Mouse (Mus musculus) hindbrain, embryonic 11.5 days (tissue): Measurements from ENCODE around the gene Dazap2. TPM values are rescaled to one million over a fixed set of nuclear protein-coding genes. Genes with fewer than 3 reads are reported as not detected.

Source experiments
- ATAC-seq: fragments of 200-750 bp; cut with Nextera tagmentation; 2 replicates; pipeline ENCODE4 v1.8.0; 2017; ENCODE audit warnings: mild to moderate bottlenecking, moderate TSS enrichment, moderate library complexity; ENCODE audit not compliant: low FRiP score
- DNase-seq: peaks from one replicate; pipeline ENCODE4 v3.0.0-alpha.2; 2015; ENCODE audit warnings: low spot score
- H3K27ac ChIP-seq: fragments of 300-500 bp; sonication (generic); 2 replicates; pipeline ENCODE4 v1.5.1; 2014; ENCODE audit warnings: mild to moderate bottlenecking, low read depth, low read length
- H3K27me3 ChIP-seq: fragments of 300-500 bp; sonication (generic); 2 replicates; pipeline ENCODE4 v1.6.1; 2014; ENCODE audit warnings: mild to moderate bottlenecking, low read length, moderate library complexity, mixed read lengths; ENCODE audit not compliant: control insufficient read depth, insufficient read depth
- H3K36me3 ChIP-seq: fragments of 300-500 bp; sonication (generic); 2 replicates; pipeline ENCODE4 v1.6.1; 2014; ENCODE audit warnings: mild to moderate bottlenecking, low read length, moderate library complexity, mixed read lengths; ENCODE audit not compliant: control insufficient read depth, insufficient read depth
- H3K4me1 ChIP-seq: fragments of 300-500 bp; sonication (generic); replicated peaks from 2 replicates; pipeline ENCODE4 v1.6.1; 2014; ENCODE audit warnings: low read length, mixed read lengths; ENCODE audit not compliant: control insufficient read depth, insufficient read depth
- H3K4me2 ChIP-seq: fragments of 300-500 bp; sonication (generic); replicated peaks from 2 replicates; pipeline ENCODE4 v1.6.1; 2014; ENCODE audit warnings: mild to moderate bottlenecking, low read depth, low read length
- H3K4me3 ChIP-seq: fragments of 300-500 bp; sonication (generic); 2 replicates; pipeline ENCODE4 v1.5.1; 2014; ENCODE audit warnings: low read depth, low read length
- H3K9ac ChIP-seq: fragments of 300-500 bp; sonication (generic); 2 replicates; pipeline ENCODE4 v1.6.1; 2014; ENCODE audit warnings: low read depth, low read length
- H3K9me3 ChIP-seq: fragments of 300-500 bp; sonication (generic); 2 replicates; pipeline ENCODE4 v1.6.1; 2016; ENCODE audit warnings: low read length; ENCODE audit not compliant: control insufficient read depth
- WGBS: fragments of 180-500 bp; shearing (Covaris S2); extraction: QIAGEN DNeasy Blood & Tissue Kit; methylation state at CpG from one replicate; pipeline ENCODE4 v1.1.7; 2014; 5-methylcytosine and 5-hydroxymethylcytosine counted together
- polyA plus RNA-seq: library from polyadenylated mRNA; unstranded; fragments of >200 nt; fragmentation: Nextera tagmentation; extraction: Ambion mirVana; gene quantifications from 2 replicates; pipeline ENCODE4 v1.2.1, GENCODE M21; 2014

Gene Dazap2
- polyA plus RNA-seq, 1 experiment from 2014 or later = 256 TPM

- no peak overlapping the region for H3K4me2 ChIP-seq
- 0 out of 2 replicates have a peak, but pooled peaks cover 2% of the 10 kb centered on the region for H3K36me3 ChIP-seq
- H3K27ac ChIP-seq = no peak overlapping the region
- DNase-seq (no peak), ATAC-seq (no peak)
- no peaks in the 10 kb centered on the region for H3K4me1 ChIP-seq
- 94% methylated on average over 10 of the region's 10 CpGs for WGBS
- H3K9me3 ChIP-seq = no peaks in the 10 kb centered on the region
- no peak overlapping the region for H3K9ac ChIP-seq
- H3K4me3 ChIP-seq = no peak overlapping the region
- H3K27me3 ChIP-seq = no peaks in the 10 kb centered on the region
These were observed 35.0 kb upstream of the Dazap2 start for GRCm38 (mm10) chr15:100580108-100580507.

GRCm38 (mm10) chr15:100585931-100586330 lies 29.2 kb upstream of the Dazap2 start:
- ATAC-seq (no peak), DNase-seq (no peak)
- 92% methylated on average over 16 of the region's 16 CpGs for WGBS
- peaks cover 7% of the 10 kb centered on the region; the same call in 1 of the 2 replicates for H3K36me3 ChIP-seq
- no peak overlapping the region for H3K4me2 ChIP-seq
- no peak overlapping the region for H3K9ac ChIP-seq
- no peaks in the 10 kb centered on the region for H3K4me1 ChIP-seq
- H3K27me3 ChIP-seq = no peaks in the 10 kb centered on the region
- H3K9me3 ChIP-seq = no peaks in the 10 kb centered on the region
- H3K27ac ChIP-seq = no peak overlapping the region
- H3K4me3 ChIP-seq = no peak overlapping the region

GRCm38 (mm10) chr15:100587166-100587565 lies 28.0 kb upstream of the Dazap2 start:
- DNase-seq (no peak), ATAC-seq (no peak)
- no peak overlapping the region for H3K9ac ChIP-seq
- H3K27me3 ChIP-seq = no peaks in the 10 kb centered on the region
- H3K27ac ChIP-seq = no peak overlapping the region
- no peaks in the 10 kb centered on the region for H3K4me1 ChIP-seq
- no peak overlapping the region for H3K4me2 ChIP-seq
- no peaks in the 10 kb centered on the region for H3K9me3 ChIP-seq
- 81% methylated on average over 4 of the region's 4 CpGs for WGBS
- H3K36me3 ChIP-seq = peaks cover 7% of the 10 kb centered on the region; the same call in 1 of the 2 replicates
- H3K4me3 ChIP-seq = no peak overlapping the region

- ATAC-seq = no peak
- Histone ChIP-seq H3K4me3 (no peak overlapping the region), H3K36me3 (peaks cover 5% of the 10 kb centered on the region; the same call in 1 of the 2 replicates), H3K27me3 (no peaks in the 10 kb centered on the region), H3K9me3 (no peaks in the 10 kb centered on the region), H3K27ac (no peak overlapping the region), H3K4me1 (no peaks in the 10 kb centered on the region), H3K9ac (no peak overlapping the region), H3K4me2 (no peak overlapping the region)
- 76% methylated on average over 6 of the region's 6 CpGs for WGBS
- no peak for DNase-seq
These were observed 26.9 kb upstream of the Dazap2 start for GRCm38 (mm10) chr15:100588297-100588696.

DNA sequence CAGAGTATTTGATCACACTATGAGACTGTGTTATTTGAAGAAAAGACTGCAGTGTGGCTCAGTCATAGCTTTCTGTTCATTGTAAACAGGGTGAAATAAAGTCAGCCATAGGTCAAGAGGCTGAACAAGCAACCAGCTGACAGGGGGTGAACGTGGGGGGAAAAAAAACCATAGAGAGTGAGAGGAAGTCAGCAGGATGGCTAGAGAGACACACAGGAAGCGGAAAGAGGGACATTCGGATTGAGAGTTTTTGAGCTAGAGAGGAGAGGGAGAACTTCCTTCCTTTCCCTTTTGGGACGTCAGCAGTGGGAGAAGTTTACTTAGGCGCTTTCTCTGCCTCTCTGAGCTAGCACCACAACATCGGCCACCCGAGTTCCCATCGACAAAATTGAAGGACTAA lies 24.7 kb upstream of the Dazap2 start:
- WGBS = 76% methylated on average over 8 of the region's 8 CpGs
- H3K4me1 ChIP-seq = no peaks in the 10 kb centered on the region
- H3K4me3 ChIP-seq = no peak overlapping the region
- no peak overlapping the region for H3K27ac ChIP-seq
- DNase-seq = no peak
- H3K27me3 ChIP-seq = no peaks in the 10 kb centered on the region
- H3K36me3 ChIP-seq = peaks cover 5% of the 10 kb centered on the region; the same call in 1 of the 2 replicates
- H3K9me3 ChIP-seq = no peaks in the 10 kb centered on the region
- no peak overlapping the region for H3K9ac ChIP-seq
- no peak for ATAC-seq
- no peak overlapping the region for H3K4me2 ChIP-seq

DNA sequence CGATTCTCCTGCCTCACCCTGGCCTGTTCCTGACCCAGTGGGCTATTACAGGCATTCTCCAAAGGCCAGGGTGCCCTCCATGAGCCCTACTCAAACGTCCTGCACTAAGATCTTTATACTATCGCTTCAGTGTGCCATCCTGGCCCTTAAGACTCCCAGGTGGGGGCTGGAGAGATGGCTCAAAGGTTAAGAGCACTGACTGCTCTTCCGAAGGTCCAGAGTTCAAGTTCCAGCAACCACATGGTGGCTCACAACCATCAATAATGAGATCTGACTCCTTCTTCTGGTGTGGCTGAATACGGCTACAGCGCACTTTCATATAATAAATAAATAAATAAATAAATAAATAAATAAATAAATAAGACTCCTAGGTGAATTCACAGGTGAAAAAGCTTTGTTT lies 22.3 kb upstream of the Dazap2 start:
- Histone ChIP-seq H3K9me3 (no peaks in the 10 kb centered on the region), H3K4me3 (no peak overlapping the region), H3K36me3 (no peaks in the 10 kb centered on the region), H3K27ac (no peak overlapping the region), H3K4me1 (no peaks in the 10 kb centered on the region), H3K4me2 (no peak overlapping the region), H3K9ac (no peak overlapping the region), H3K27me3 (no peaks in the 10 kb centered on the region)
- ATAC-seq (no peak), DNase-seq (no peak)
- WGBS = 87% methylated on average over 6 of the region's 6 CpGs

GRCm38 (mm10) chr15:100598287-100598882 lies 16.8 kb upstream of the Dazap2 start:
- peaks cover 16% of the 10 kb centered on the region for H3K27me3 ChIP-seq
- H3K4me2 ChIP-seq = peak overlapping the region; percentile 81
- no peak for DNase-seq
- 26% methylated on average over 9 of the region's 9 CpGs for WGBS
- H3K36me3 ChIP-seq = no peaks in the 10 kb centered on the region
- no peak overlapping the region for H3K27ac ChIP-seq
- ATAC-seq = no peak
- peaks cover 5% of the 10 kb centered on the region; the same call in 1 of the 2 replicates for H3K4me1 ChIP-seq
- peak overlapping the region; percentile 91 for H3K9ac ChIP-seq
- H3K9me3 ChIP-seq = no peaks in the 10 kb centered on the region
- H3K4me3 ChIP-seq = peak overlapping the region; percentile 77

DNA sequence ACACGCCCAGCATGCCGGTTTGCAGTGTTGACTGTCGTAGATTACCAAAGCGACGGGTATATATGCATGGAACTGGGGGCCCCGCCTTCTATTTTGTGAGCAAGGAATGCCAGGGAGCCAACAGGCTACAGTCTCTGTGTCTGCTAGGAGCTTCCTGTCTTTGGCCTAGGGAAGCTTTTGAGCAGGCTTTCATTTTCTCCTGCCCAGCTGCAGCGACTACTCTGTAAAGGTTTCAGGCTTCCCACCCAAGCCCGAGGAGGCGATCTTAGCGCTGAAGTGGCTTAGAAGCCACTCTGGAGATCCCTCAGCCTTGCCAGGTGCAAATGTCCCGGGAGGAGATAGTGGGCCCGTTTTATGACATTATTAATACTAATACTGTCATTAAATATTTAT lies 16.3 kb upstream of the Dazap2 start:
- peak; percentile 58 for DNase-seq
- peak overlapping the region; percentile 91 for H3K9ac ChIP-seq
- H3K4me1 ChIP-seq = peaks cover 5% of the 10 kb centered on the region; the same call in 1 of the 2 replicates
- no peaks in the 10 kb centered on the region for H3K36me3 ChIP-seq
- H3K27me3 ChIP-seq = peaks cover 18% of the 10 kb centered on the region
- no peak; the same call in 1 of the 2 replicates for ATAC-seq
- H3K4me3 ChIP-seq = peak overlapping the region; percentile 77
- 2% methylated on average over 12 of the region's 12 CpGs for WGBS
- peak overlapping the region; percentile 81 for H3K4me2 ChIP-seq
- no peak overlapping the region for H3K27ac ChIP-seq
- no peaks in the 10 kb centered on the region for H3K9me3 ChIP-seq
